Mouse (Mus musculus) CH12.LX (cell line): Measurements from ENCODE around the gene Tmem258. TPM values are rescaled to one million over a fixed set of nuclear protein-coding genes. Genes with fewer than 3 reads are reported as not detected.

Experiments used
- DNase-seq: peaks from one replicate; pipeline ENCODE4 v3.0.0-alpha.2; 2013; ENCODE audit errors: extremely low read depth
- H3K27ac ChIP-seq: 2 replicates; pipeline ENCODE4 v1.5.1; 2012; ENCODE audit warnings: low read depth, mild to moderate bottlenecking, control low read depth, moderate library complexity; ENCODE audit not compliant: insufficient read depth
- H3K27me3 ChIP-seq: replicated peaks from 2 replicates; pipeline ENCODE3; 2012; ENCODE audit warnings: inconsistent platforms
- H3K36me3 ChIP-seq, 2 experiments: replicated peaks in 1 of 2; 2 replicates each; pipeline versions ENCODE3 to v1.6.1; 2012; ENCODE audit warnings: inconsistent platforms in 1 of 2, low read length in 1 of 2, mild to moderate bottlenecking in 1 of 2, mixed read lengths in 1 of 2, moderate library complexity in 1 of 2; ENCODE audit not compliant: control insufficient read depth in 1 of 2, insufficient read depth in 1 of 2
- H3K4me1 ChIP-seq, 2 experiments: 2 replicates each; pipeline ENCODE4 v1.6.1; 2012; ENCODE audit warnings: inconsistent platforms in 1 of 2, moderate library complexity in 1 of 2; ENCODE audit not compliant: insufficient read depth in 2 of 2, control insufficient read depth in 1 of 2
- H3K4me2 ChIP-seq: 2 replicates; pipeline ENCODE4 v1.6.1; 2012; ENCODE audit warnings: low read depth, mild to moderate bottlenecking, control low read depth; ENCODE audit not compliant: poor library complexity, insufficient read depth, severe bottlenecking
- H3K4me3 ChIP-seq, 3 experiments: fragments of 150-350 bp in 1 of 3; sonication (generic) in 1 of 3; replicated peaks in 1 of 3; 2 replicates each; pipeline versions ENCODE3 to v1.5.1; 2011 to 2012; ENCODE audit warnings: low read depth in 2 of 3, low read length in 2 of 3, mild to moderate bottlenecking in 2 of 3, moderate library complexity in 2 of 3, control low read depth in 1 of 3, improper control_type of control experiment in 1 of 3, inconsistent platforms in 1 of 3, mixed read lengths in 1 of 3; ENCODE audit not compliant: poor library complexity in 1 of 3
- H3K79me2 ChIP-seq: replicated peaks from 2 replicates; pipeline ENCODE4 v1.6.1; 2012; ENCODE audit warnings: mild to moderate bottlenecking, moderate library complexity; ENCODE audit not compliant: control insufficient read depth, poor library complexity, insufficient read depth, severe bottlenecking; ENCODE audit errors: extremely low read depth
- H3K9ac ChIP-seq: 2 replicates; pipeline ENCODE4 v1.6.1; 2012; ENCODE audit warnings: low read depth, mild to moderate bottlenecking, control low read depth, moderate library complexity; ENCODE audit not compliant: insufficient read depth
- H3K9me3 ChIP-seq: replicated peaks from 2 replicates; pipeline ENCODE3; 2012; ENCODE audit warnings: low read length, inconsistent platforms, mixed read lengths
- CHD2 ChIP-seq: IDR thresholded peaks from 2 replicates; pipeline ENCODE4 v1.6.1; 2011; ENCODE audit warnings: low read length, improper control_type of control experiment
- ELF1 ChIP-seq: IDR thresholded peaks from 2 replicates; pipeline ENCODE4 v1.6.1; 2014; ENCODE audit warnings: low read depth, mild to moderate bottlenecking, inconsistent platforms, low read length, improper control_type of control experiment
- EP300 ChIP-seq: IDR thresholded peaks from 2 replicates; pipeline ENCODE4 v1.6.1; 2011; ENCODE audit warnings: low read length, improper control_type of control experiment
- ETS1 ChIP-seq: conservative IDR thresholded peaks from 2 replicates; pipeline ENCODE4 v1.6.1; 2012; ENCODE audit warnings: low read depth, mild to moderate bottlenecking, inconsistent platforms, low read length, improper control_type of control experiment, moderate library complexity
- GABPA ChIP-seq: IDR thresholded peaks from 2 replicates; pipeline ENCODE4 v1.6.1; 2012; ENCODE audit warnings: low read depth, low read length, improper control_type of control experiment, inconsistent platforms; ENCODE audit not compliant: insufficient replicate concordance
- HCFC1 ChIP-seq: IDR thresholded peaks from 2 replicates; pipeline ENCODE4 v1.6.1; 2012; ENCODE audit warnings: low read depth, mild to moderate bottlenecking, inconsistent platforms, low read length, improper control_type of control experiment
- IRF4 ChIP-seq: IDR thresholded peaks from 2 replicates; pipeline ENCODE4 v1.6.1; 2014; ENCODE audit warnings: low read depth, mild to moderate bottlenecking, inconsistent platforms, low read length, improper control_type of control experiment
- MAFK ChIP-seq: IDR thresholded peaks from 2 replicates; pipeline ENCODE4 v1.6.1; 2011; ENCODE audit warnings: low read length, improper control_type of control experiment; ENCODE audit not compliant: insufficient replicate concordance
- MAX ChIP-seq: IDR thresholded peaks from 2 replicates; pipeline ENCODE4 v1.6.1; 2011; ENCODE audit warnings: low read length, improper control_type of control experiment
- MEF2A ChIP-seq: IDR thresholded peaks from 2 replicates; pipeline ENCODE4 v1.6.1; 2014; ENCODE audit warnings: low read depth, mild to moderate bottlenecking, inconsistent platforms, low read length, improper control_type of control experiment, borderline replicate concordance
- NRF1 ChIP-seq: IDR thresholded peaks from 2 replicates; pipeline ENCODE4 v1.6.1; 2014; ENCODE audit warnings: low read depth, mild to moderate bottlenecking, inconsistent platforms, low read length, improper control_type of control experiment, moderate library complexity
- PAX5 ChIP-seq: IDR thresholded peaks from 2 replicates; pipeline ENCODE4 v1.6.1; 2012; ENCODE audit warnings: low read length, inconsistent platforms, mixed read lengths
- POLR2AphosphoS2 ChIP-seq: IDR thresholded peaks from 2 replicates; pipeline ENCODE4 v1.6.1; 2011; ENCODE audit warnings: low read depth, low read length, improper control_type of control experiment
- RAD21 ChIP-seq: IDR thresholded peaks from 2 replicates; pipeline ENCODE4 v1.6.1; 2011; ENCODE audit warnings: low read depth, mild to moderate bottlenecking, low read length, improper control_type of control experiment, moderate library complexity
- RCOR1 ChIP-seq: conservative IDR thresholded peaks from 2 replicates; pipeline ENCODE4 v1.6.1; 2012; ENCODE audit warnings: low read depth, mild to moderate bottlenecking, inconsistent platforms, low read length, improper control_type of control experiment
- TBP ChIP-seq: conservative IDR thresholded peaks from 2 replicates; pipeline ENCODE4 v1.6.1; 2011; ENCODE audit warnings: low read depth, low read length, improper control_type of control experiment
- TCF12 ChIP-seq: IDR thresholded peaks from 2 replicates; pipeline ENCODE4 v1.6.1; 2014; ENCODE audit warnings: low read depth, mild to moderate bottlenecking, inconsistent platforms, low read length, improper control_type of control experiment
- UBTF ChIP-seq: IDR thresholded peaks from 2 replicates; pipeline ENCODE4 v1.6.1; 2012; ENCODE audit warnings: low read depth, mild to moderate bottlenecking, inconsistent platforms, low read length, improper control_type of control experiment, moderate library complexity
- USF1 ChIP-seq: IDR thresholded peaks from 2 replicates; pipeline ENCODE4 v1.6.1; 2014; ENCODE audit warnings: low read depth, mild to moderate bottlenecking, inconsistent platforms, low read length, improper control_type of control experiment
- ZC3H11A ChIP-seq: IDR thresholded peaks from 2 replicates; pipeline ENCODE4 v1.6.1; 2012; ENCODE audit warnings: low read depth, mild to moderate bottlenecking, inconsistent platforms, low read length, improper control_type of control experiment
- dilution Hi-C: fragments of 300-500 bp; cut with MboI; formaldehyde crosslinking; loops from 2 replicates; pipeline ENCODE4 v1.14.3; 2020; ENCODE audit warnings: low sequenced_read_pairs; ENCODE audit not compliant: extremely low pct_unique_long_range_greater_than_20kb, extremely low pct_ligation_motif_present
- in situ Hi-C: fragments of 300-500 bp; cut with MboI; formaldehyde crosslinking; loops from 3 replicates; pipeline ENCODE4 v1.14.3; 2019; ENCODE audit warnings: low sequenced_read_pairs, low pct_ligation_motif_present, low pct_unique_long_range_greater_than_20kb, mixed read lengths
- polyA plus RNA-seq: library from polyadenylated mRNA; unstranded; fragments of >175 nt; gene quantifications from 2 replicates; pipeline ENCODE4 v1.2.1, GENCODE M21; 2012; ENCODE audit warnings: low read depth; ENCODE audit not compliant: insufficient read length
- total RNA-seq, 2 experiments: library from RNA; depleted of rRNA; stranded (reverse); fragments of 300-350 nt in 1 of 2; fragments of >200 nt in 1 of 2; gene quantifications; 2 replicates each; pipeline ENCODE4 v1.2.3; 2012 to 2014

Tmem258 gene
- total and polyA plus RNA-seq, 3 experiments, result 164 to 344 (median 253) TPM

DNA sequence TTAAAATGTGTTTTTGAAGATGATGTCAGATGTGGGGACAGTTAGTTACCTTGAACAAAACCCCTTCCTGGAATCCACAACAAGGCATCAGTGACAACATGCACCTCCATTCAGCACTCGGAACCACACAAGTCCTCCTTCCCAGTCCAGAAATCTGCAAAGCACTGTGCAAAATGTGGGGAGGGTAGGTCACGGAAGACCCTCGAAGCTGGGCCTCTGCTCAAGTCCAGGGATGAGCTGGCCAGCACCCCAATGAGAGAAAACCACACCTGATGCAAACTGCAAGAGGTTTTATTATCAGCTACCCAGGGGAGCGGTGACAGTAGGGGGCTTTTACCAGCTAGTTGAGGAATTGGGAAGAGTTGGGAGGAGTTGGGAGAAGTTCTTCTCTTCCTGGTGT is 28.9 kb upstream of the Tmem258 start:
- no peak for DNase-seq
- H3K4me2 ChIP-seq, result no peak overlapping the region
- dilution Hi-C loops, result no loop called here
- in situ Hi-C loops, result no loop called here
- no peak overlapping the region for H3K9ac ChIP-seq
- no peaks in the 10 kb centered on the region for H3K27me3 ChIP-seq
- no peak overlapping the region for H3K27ac ChIP-seq
- H3K4me1 ChIP-seq, result peaks cover 9 to 31% of the 10 kb centered on the region in 2 experiments
- no peaks in the 10 kb centered on the region for H3K36me3 ChIP-seq
- H3K4me3 ChIP-seq, result no peak overlapping the region
- no peak for TF ChIP-seq ETS1
- no peak for TF ChIP-seq GABPA
- no peaks in the 10 kb centered on the region for H3K79me2 ChIP-seq
- H3K9me3 ChIP-seq, result peaks cover 3% of the 10 kb centered on the region

DNA sequence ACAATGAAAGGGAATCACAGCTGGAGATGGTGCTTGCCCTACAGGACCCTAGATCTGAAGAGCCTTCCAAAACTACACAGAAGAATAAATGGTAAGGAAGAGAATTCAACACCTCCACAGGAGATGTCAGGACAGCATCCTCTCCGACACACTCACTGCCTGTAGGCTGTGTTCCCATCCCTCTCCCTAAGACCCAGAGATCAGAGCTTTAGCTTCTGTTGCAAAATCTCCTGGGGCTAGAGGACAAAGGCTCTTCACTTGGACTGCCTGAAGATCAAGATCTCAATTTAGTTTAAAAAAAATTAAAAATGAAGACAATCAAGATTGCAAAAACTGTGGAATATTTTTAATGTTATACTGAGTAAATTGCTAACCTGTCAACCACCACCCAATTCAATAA is 27.3 kb upstream of the Tmem258 start:
- no peak overlapping the region for H3K9ac ChIP-seq

DNA sequence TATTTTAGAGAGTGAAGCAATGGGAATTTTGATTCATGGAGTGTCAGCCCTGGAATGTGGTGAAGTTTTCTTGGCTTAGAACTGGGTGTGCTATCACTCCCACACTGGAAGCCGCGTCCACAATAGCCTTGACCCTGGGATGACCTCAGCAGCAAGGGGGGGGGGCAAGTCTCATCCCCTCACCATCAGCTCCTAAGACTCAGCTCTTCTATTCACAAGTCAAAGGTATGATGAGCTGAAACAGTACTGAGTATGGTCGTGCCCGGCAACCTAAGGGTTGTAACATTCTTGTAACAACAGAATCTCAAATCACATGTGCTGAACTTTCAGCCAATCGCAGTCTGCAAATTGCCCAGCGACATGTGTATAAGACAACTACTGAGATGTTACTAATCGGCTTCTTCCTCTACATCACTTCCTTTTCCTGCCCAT is 26.9 kb upstream of the Tmem258 start:
- H3K4me1 ChIP-seq, result peaks cover 10 to 25% of the 10 kb centered on the region in 2 experiments

More for the DNA sequence above, 27.3 kb upstream of the Tmem258 start:
- H3K27ac ChIP-seq, result no peak overlapping the region
- H3K4me1 ChIP-seq, result peaks cover 9 to 27% of the 10 kb centered on the region in 2 experiments
- H3K4me2 ChIP-seq, result no peak overlapping the region
- peaks cover 3% of the 10 kb centered on the region for H3K9me3 ChIP-seq
- H3K36me3 ChIP-seq, result no peaks in the 10 kb centered on the region
- in situ Hi-C loops (no loop called here), dilution Hi-C loops (no loop called here)
- TF ChIP-seq MEF2A (no peak), PAX5 (no peak), RCOR1 (no peak), CHD2 (no peak), ZC3H11A (no peak), MAX (no peak), HCFC1 (no peak), RAD21 (no peak), TBP (no peak), UBTF (no peak), NRF1 (no peak)
- no peak overlapping the region for H3K4me3 ChIP-seq
- no peak for DNase-seq
- no peaks in the 10 kb centered on the region for H3K27me3 ChIP-seq
- H3K79me2 ChIP-seq, result no peaks in the 10 kb centered on the region

More for the DNA sequence above, 26.9 kb upstream of the Tmem258 start:
- Histone ChIP-seq H3K9ac (no peak overlapping the region), H3K4me2 (no peak overlapping the region), H3K36me3 (no peaks in the 10 kb centered on the region), H3K4me3 (no peak overlapping the region), H3K27me3 (no peaks in the 10 kb centered on the region), H3K79me2 (no peaks in the 10 kb centered on the region), H3K27ac (no peak overlapping the region), H3K9me3 (peaks cover 3% of the 10 kb centered on the region)
- DNase-seq, result no peak
- dilution Hi-C loops, result no loop called here
- no peak for TF ChIP-seq POLR2AphosphoS2
- TF ChIP-seq ZC3H11A, result no peak
- TF ChIP-seq IRF4, result no peak
- no peak for TF ChIP-seq CHD2
- TF ChIP-seq USF1, result no peak
- TF ChIP-seq TCF12, result no peak
- TF ChIP-seq EP300, result no peak
- TF ChIP-seq MAFK, result no peak
- TF ChIP-seq ELF1, result no peak
- no peak for TF ChIP-seq MEF2A
- in situ Hi-C loops, result no loop called here
